Mouse (Mus musculus) kidney, adult 2 months (tissue): Measurements from ENCODE around the gene Crocc. TPM values are rescaled to one million over a fixed set of nuclear protein-coding genes. Genes with fewer than 3 reads are reported as not detected.

Experiments
- DNase-seq: peaks from one replicate; pipeline ENCODE4 v3.0.0; 2021
- H3K27ac ChIP-seq: fragments of 200-500 bp; 2 replicates; pipeline ENCODE4 v1.5.1; 2012; ENCODE audit warnings: low read depth, low read length, control low read depth, inconsistent platforms; ENCODE audit not compliant: insufficient read depth
- H3K27me3 ChIP-seq: fragments of 200-500 bp; replicated peaks from 2 replicates; pipeline ENCODE4 v1.6.1; 2012; ENCODE audit warnings: mild to moderate bottlenecking, moderate library complexity, low read length, inconsistent platforms; ENCODE audit not compliant: control insufficient read depth, insufficient read depth
- H3K36me3 ChIP-seq: fragments of 200-500 bp; 2 replicates; pipeline ENCODE4 v1.6.1; 2012; ENCODE audit warnings: mild to moderate bottlenecking, moderate library complexity, low read length, inconsistent platforms; ENCODE audit not compliant: control insufficient read depth, insufficient read depth
- H3K4me1 ChIP-seq: fragments of 200-500 bp; 2 replicates; pipeline ENCODE4 v1.6.1; 2011; ENCODE audit warnings: low read length; ENCODE audit not compliant: control insufficient read depth, insufficient read depth
- H3K4me3 ChIP-seq: fragments of 200-500 bp; 2 replicates; pipeline ENCODE4 v1.5.1; 2011; ENCODE audit warnings: mild to moderate bottlenecking, low read depth, low read length, control low read depth; ENCODE audit not compliant: insufficient read depth
- CTCF ChIP-seq: fragments of 200-500 bp; conservative IDR thresholded peaks from 2 replicates; pipeline ENCODE4 v1.5.1; 2011; ENCODE audit warnings: low read depth, mild to moderate bottlenecking, control low read depth, low read length, moderate library complexity, mixed read lengths; ENCODE audit not compliant: insufficient read depth, insufficient read length
- POLR2A ChIP-seq: fragments of 200-500 bp; IDR thresholded peaks from one replicate; pipeline ENCODE4 v1.6.1; 2011; ENCODE audit warnings: low read depth, low read length, control low read depth
- WGBS: fragments of 180-500 bp; shearing (Covaris S2); methylation state at CpG from one replicate; pipeline ENCODE4 v1.1.7; 2018; 5-methylcytosine and 5-hydroxymethylcytosine counted together
- polyA plus RNA-seq: library from polyadenylated mRNA; depleted of rRNA; stranded (reverse); fragments of >200 nt; gene quantifications from 2 replicates; pipeline ENCODE4 v1.2.3, GENCODE M21; 2012

The Crocc gene
- polyA plus RNA-seq, 1 experiment: 34.7 TPM

- Histone ChIP-seq H3K27me3 (no peaks in the 10 kb centered on the region), H3K36me3 (peaks cover 2% of the 10 kb centered on the region; the same call in 1 of the 2 replicates), H3K4me3 (no peak overlapping the region), H3K27ac (no peak overlapping the region), H3K4me1 (peaks cover 3% of the 10 kb centered on the region; the same call in 1 of the 2 replicates)
- TF ChIP-seq POLR2A (no peak), CTCF (peak; percentile 90)
- 17% methylated on average over 6 of the region's 6 CpGs for WGBS
- DNase-seq: peak; percentile 67
These were observed 28.6 kb downstream of the Crocc start for GRCm38 (mm10) chr4:141031733-141032132.

DNA sequence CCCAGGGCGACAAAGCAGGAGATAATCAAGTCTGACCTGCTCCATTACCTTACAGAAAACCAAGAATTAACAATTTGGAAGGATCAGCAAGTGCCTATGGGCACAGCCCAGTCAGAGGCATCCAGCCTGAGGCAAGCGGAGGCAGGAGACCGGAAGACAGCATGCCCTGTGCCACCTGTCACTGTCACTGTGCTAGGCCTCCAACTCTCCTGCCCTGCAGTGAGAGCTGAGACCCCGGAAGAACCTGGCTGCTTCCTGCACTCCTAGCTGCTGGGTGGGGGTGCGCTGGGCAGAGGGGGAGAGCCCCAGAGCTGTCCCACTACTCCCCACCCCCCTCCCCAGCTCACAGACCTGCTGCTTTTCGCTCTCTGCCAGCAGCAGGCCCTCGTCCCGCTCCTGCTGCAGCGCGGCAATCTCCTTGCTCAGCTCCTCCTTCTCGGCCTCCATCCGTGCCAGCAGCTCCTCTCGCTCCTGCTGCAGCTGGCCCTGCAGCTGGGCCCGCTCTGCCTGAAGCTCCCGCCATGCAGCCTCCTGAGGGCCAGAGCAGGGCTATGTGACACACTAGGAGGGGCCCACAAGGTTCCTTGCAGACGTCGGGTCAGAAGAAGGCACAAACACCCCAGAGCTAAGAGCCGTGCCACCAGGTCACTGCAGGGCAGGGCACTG, 29.7 kb downstream of the Crocc start:
- Histone ChIP-seq H3K27ac (no peak overlapping the region), H3K4me3 (no peak overlapping the region), H3K27me3 (no peaks in the 10 kb centered on the region), H3K36me3 (no peaks in the 10 kb centered on the region; the same call in 1 of the 2 replicates), H3K4me1 (peaks cover 3% of the 10 kb centered on the region; the same call in 1 of the 2 replicates)
- 94% methylated on average over 18 of the region's 18 CpGs for WGBS
- TF ChIP-seq CTCF: no peak
- TF ChIP-seq POLR2A: no peak
- DNase-seq: no peak

DNA sequence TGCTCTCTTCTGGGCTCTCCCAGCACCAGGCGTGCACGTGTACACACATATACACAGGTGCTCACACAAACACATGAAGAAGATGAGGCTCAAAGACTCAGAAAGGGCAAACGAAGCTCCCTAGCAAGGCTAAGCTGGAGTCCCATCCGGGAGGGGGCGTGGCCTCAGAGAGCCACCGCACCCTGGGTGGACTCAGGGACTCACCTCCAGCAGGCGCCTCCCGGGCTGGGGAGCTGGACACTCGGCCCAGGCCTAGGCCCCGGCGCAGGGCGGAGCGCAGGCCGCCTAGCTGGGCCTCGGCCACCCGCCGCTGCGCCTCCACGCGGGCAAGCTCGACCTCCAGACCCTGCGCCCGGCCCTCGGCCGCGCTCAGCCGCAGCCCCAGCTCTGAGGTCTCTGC, 35.4 kb downstream of the Crocc start:
- Histone ChIP-seq H3K36me3 (no peaks in the 10 kb centered on the region), H3K27ac (no peak overlapping the region), H3K27me3 (no peaks in the 10 kb centered on the region), H3K4me3 (no peak overlapping the region), H3K4me1 (no peaks in the 10 kb centered on the region)
- 89% methylated on average over 27 of the region's 27 CpGs for WGBS
- TF ChIP-seq CTCF (no peak), POLR2A (no peak)
- no peak for DNase-seq

DNA sequence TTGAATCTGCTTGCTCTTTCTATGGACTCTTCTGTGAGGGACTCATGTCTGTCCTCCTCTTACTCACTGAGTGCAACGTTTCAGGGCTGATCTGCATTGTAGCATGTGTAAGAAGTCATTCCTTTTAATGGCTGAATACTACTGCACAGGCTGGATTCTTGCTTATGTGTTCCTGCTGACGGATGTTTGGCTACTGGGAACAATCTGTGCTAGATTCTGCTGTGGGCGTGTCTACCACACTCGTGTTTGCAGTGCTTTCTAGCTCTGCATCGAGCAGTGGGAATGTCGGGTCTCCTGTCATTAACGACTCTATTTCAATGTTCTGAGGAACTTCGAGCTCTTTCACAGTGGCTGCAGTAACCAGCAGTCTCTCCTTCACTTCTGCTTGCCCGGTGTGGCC, 36.3 kb downstream of the Crocc start:
- H3K4me3 ChIP-seq: no peak overlapping the region
- WGBS: 67% methylated on average over 9 of the region's 9 CpGs
- TF ChIP-seq POLR2A (no peak), CTCF (no peak)
- H3K27me3 ChIP-seq: no peaks in the 10 kb centered on the region
- H3K4me1 ChIP-seq: no peaks in the 10 kb centered on the region
- DNase-seq: no peak
- no peak overlapping the region for H3K27ac ChIP-seq
- H3K36me3 ChIP-seq: no peaks in the 10 kb centered on the region

DNA sequence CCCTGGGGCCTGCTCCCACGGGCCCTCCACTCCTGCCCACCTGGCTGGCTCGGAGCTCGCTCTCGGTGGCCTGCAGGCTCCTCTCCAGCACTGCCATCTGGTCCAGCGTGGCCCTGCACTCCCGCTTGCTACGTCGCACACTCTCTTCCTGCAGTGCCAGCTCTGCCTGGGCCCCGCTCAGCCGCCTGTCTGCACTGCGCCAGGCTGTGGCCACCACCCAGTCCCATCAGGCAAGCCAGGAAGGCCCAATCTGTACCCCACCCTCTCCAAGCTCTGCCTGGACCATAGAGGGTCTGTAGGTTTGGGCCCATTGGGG, 38.8 kb downstream of the Crocc start:
- DNase-seq: no peak
- no peaks in the 10 kb centered on the region for H3K4me1 ChIP-seq
- H3K4me3 ChIP-seq: no peak overlapping the region
- H3K27me3 ChIP-seq: no peaks in the 10 kb centered on the region
- H3K36me3 ChIP-seq: peaks cover 2% of the 10 kb centered on the region; the same call in 1 of the 2 replicates
- H3K27ac ChIP-seq: no peak overlapping the region
- WGBS: 74% methylated on average over 11 of the region's 11 CpGs
- TF ChIP-seq CTCF (no peak), POLR2A (no peak)

DNA sequence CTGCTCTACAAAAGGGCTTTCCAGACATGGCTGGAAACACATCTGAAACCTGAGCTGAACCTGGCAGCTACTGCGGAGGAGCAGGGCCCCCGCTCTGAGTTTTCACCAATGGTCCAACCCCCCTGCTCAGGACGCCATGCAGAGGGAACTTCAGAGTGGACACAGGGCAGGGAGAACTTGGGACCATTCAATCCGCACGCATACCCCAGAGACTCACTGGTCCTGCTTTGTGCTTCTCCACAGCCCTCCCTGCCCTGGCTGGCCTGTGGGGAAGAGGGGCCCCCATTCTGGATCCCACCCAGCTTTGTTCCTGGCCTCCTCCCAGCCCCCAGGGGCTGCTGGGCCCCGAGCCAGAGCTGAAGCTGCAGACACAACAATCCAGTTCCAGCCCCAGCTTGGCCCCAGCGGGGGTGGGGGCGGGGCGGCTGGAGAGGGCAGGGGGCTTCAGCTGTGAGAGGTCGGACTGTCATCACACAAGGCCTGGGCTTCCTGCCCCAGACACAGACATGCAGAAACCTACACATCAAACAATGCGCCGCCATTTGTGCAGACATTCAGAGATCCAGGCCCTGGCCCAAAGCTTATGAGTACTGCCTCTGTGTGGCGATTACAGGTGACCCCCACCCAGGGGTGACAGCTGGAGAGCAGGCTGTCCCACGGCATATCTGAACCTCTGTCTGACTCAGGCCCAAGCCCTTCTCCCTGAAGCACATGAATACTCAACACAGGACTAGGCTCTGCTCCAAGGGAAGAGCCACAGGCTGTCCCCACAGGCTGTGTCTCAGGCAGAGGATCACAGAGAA, 39.3 kb downstream of the Crocc start:
- Histone ChIP-seq H3K4me3 (no peak overlapping the region), H3K27me3 (no peaks in the 10 kb centered on the region), H3K27ac (no peak overlapping the region), H3K4me1 (no peaks in the 10 kb centered on the region), H3K36me3 (peaks cover 2% of the 10 kb centered on the region; the same call in 1 of the 2 replicates)
- no peak for DNase-seq
- WGBS: 53% methylated on average over 14 of the region's 14 CpGs
- no peak for TF ChIP-seq POLR2A
- no peak for TF ChIP-seq CTCF

DNA sequence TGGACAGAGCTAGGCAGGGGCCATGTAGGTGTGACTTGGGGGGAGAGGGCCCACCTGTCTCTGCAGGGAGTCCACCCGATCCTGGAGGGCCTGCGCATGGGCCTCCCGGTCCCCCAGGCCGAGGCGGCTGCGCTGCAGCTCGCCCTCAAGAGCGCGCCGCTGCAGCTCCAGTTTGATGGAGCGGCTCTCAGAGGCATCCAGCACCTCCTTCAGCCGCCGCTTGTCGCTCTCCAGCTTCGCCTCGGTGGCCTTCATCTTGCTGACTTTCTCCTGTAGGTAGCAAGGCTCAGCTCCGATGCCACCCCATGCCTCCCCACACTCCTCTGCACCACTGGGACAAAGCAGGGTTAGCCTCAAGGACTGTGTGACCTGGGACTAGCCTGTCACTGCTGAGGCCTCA, 40.1 kb downstream of the Crocc start:
- H3K27me3 ChIP-seq: no peaks in the 10 kb centered on the region
- no peaks in the 10 kb centered on the region for H3K4me1 ChIP-seq
- H3K36me3 ChIP-seq: peaks cover 2% of the 10 kb centered on the region; the same call in 1 of the 2 replicates
- WGBS: 89% methylated on average over 17 of the region's 17 CpGs
- H3K27ac ChIP-seq: no peak overlapping the region
- DNase-seq: no peak
- TF ChIP-seq CTCF: no peak
- TF ChIP-seq POLR2A: no peak
- no peak overlapping the region for H3K4me3 ChIP-seq
